Mouse (Mus musculus) C2C12 (cell line): ENCODE measurements around the gene Fbxo42.

Experiments used
- CTCF ChIP-seq: IDR thresholded peaks from one replicate; pipeline ENCODE4 v1.5.1; 2011; ENCODE audit not compliant: control insufficient read depth, insufficient read depth, insufficient read length
- MAX ChIP-seq: IDR thresholded peaks from one replicate; pipeline ENCODE4 v1.6.1; 2011; ENCODE audit warnings: mild to moderate bottlenecking, control low read depth

DNA sequence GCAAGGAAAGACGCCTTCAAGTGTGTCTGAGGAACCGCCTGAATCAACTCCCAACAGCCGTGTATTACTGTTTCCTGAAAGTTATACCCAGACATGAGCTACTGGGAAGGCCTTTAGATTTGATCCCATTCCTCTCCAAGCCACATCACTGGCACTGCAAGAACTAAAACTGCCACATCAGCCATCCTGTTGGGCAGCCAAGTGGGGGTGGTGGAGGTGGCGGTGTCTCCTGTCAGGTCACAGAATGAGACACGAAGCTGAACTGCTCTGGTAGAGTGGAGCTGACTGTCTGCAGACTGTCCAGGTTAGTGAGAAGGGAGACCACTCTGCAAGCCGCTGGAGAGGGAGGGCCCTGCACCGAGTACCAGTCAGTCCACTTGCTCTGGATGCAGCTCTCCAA, 25.1 kb upstream of the Fbxo42 start:
- TF ChIP-seq CTCF (no peak), MAX (no peak)
